Mouse (Mus musculus) heart, embryonic 13.5 days (tissue): Measurements from ENCODE around the gene Zfp277. TPM values are rescaled to one million over a fixed set of nuclear protein-coding genes. Genes with fewer than 3 reads are reported as not detected.

Experiments
- ATAC-seq: fragments of 200-750 bp; cut with Nextera tagmentation; 2 replicates; pipeline ENCODE4 v1.8.0; 2017; ENCODE audit warnings: moderate TSS enrichment; ENCODE audit not compliant: insufficient number of reproducible peaks, low FRiP score, low TSS enrichment; ENCODE audit errors: extremely low read depth
- H3K27ac ChIP-seq: fragments of 300-500 bp; sonication (generic); replicated peaks from 2 replicates; pipeline ENCODE4 v1.5.1; 2015; ENCODE audit warnings: moderate library complexity, mild to moderate bottlenecking, inconsistent platforms
- H3K27me3 ChIP-seq: fragments of 300-500 bp; sonication (generic); replicated peaks from 2 replicates; pipeline ENCODE4 v1.6.1; 2015; ENCODE audit warnings: mild to moderate bottlenecking, inconsistent platforms
- H3K36me3 ChIP-seq: fragments of 300-500 bp; sonication (generic); 2 replicates; pipeline ENCODE4 v1.6.1; 2015; ENCODE audit warnings: mild to moderate bottlenecking, inconsistent platforms
- H3K4me1 ChIP-seq: fragments of 300-500 bp; sonication (generic); 2 replicates; pipeline ENCODE4 v1.6.1; 2015; ENCODE audit warnings: inconsistent platforms
- H3K4me2 ChIP-seq: fragments of 300-500 bp; sonication (generic); 2 replicates; pipeline ENCODE4 v1.6.1; 2015; ENCODE audit warnings: inconsistent platforms, mild to moderate bottlenecking, moderate library complexity
- H3K4me3 ChIP-seq: fragments of 300-500 bp; sonication (generic); 2 replicates; pipeline ENCODE4 v1.5.1; 2015; ENCODE audit warnings: moderate library complexity, mild to moderate bottlenecking, inconsistent platforms
- H3K9ac ChIP-seq: fragments of 300-500 bp; sonication (generic); 2 replicates; pipeline ENCODE4 v1.6.1; 2015; ENCODE audit warnings: inconsistent platforms, mild to moderate bottlenecking, moderate library complexity
- H3K9me3 ChIP-seq: fragments of 300-500 bp; sonication (generic); 2 replicates; pipeline ENCODE4 v1.6.1; 2016; ENCODE audit warnings: inconsistent platforms
- WGBS: fragments of 180-500 bp; shearing (Covaris S2); methylation state at CpG from one replicate; pipeline ENCODE4 v1.1.7; 2015; ENCODE audit warnings: mixed read lengths; 5-methylcytosine and 5-hydroxymethylcytosine counted together
- polyA plus RNA-seq: library from polyadenylated mRNA; unstranded; fragments of >200 nt; fragmentation: Nextera tagmentation; extraction: Ambion mirVana; gene quantifications from 2 replicates; pipeline ENCODE4 v1.2.1, GENCODE M21; 2015

Zfp277 gene
- polyA plus RNA-seq, 1 experiment from 2014 or later = 27.8 TPM

DNA sequence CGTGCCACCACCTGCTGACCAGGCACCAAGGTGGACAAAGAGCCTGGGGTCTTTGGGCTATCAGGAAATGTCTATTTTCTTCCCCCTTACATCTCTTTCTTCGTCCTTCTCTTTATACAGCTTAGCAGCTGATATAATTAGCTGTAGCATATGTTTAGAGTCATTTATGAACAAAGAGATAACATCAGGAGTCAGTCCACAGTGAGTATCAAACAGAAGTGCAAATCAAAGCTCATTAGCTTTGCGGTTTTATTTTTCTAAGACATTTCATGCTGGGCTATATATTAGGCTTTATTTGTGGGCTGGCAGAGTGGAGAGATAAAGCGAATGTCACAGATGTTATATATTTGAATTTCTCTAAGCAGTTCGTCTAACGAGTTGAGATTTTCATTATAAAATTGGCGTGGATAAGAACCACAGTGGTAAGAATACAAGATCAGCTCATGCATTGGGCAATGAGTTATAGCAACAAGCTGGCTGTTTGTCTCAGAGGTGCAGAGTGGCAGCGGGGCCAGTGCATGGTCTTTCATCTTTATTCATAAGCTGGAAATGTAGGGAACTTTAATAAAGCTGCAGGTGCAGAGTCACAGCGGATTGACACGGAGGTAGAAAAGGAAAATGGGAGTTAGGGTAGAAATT is 98.5 kb downstream of the Zfp277 start:
- Histone ChIP-seq H3K4me1 (peaks cover 6% of the 10 kb centered on the region), H3K4me3 (no peak overlapping the region), H3K27ac (no peak overlapping the region), H3K4me2 (no peak overlapping the region), H3K27me3 (no peaks in the 10 kb centered on the region), H3K9me3 (no peaks in the 10 kb centered on the region), H3K9ac (no peak overlapping the region), H3K36me3 (peaks cover 12% of the 10 kb centered on the region)
- 82% methylated on average over 10 of the region's 10 CpGs for WGBS
- no peak for ATAC-seq

DNA sequence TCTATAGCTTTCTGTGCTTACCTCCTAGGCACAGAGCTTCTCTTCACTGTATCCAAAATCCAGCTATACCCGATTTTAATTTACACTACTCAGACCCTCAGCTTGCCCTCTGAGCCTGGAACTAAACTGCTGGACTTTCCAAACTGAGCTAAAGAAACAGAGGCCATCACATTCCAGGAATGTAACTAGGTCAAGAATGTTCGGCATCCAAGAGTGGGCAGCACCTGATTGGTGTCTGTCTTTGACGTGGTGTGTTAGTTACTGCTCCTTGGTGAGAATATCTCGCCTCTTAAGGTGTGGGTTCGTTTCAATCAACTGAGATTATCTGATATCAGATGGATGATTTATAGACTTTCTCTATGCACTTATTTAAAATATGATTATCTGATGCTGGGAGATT is 104.3 kb downstream of the Zfp277 start:
- H3K4me1 ChIP-seq = peaks cover 45% of the 10 kb centered on the region
- no peak overlapping the region for H3K4me3 ChIP-seq
- H3K36me3 ChIP-seq = no peaks in the 10 kb centered on the region
- H3K27ac ChIP-seq = peak overlapping the region; percentile 59; the same call in 1 of the 2 replicates
- peak overlapping the region; percentile 31; the same call in 1 of the 2 replicates for H3K4me2 ChIP-seq
- no peak overlapping the region for H3K9ac ChIP-seq
- ATAC-seq = no peak
- no peaks in the 10 kb centered on the region for H3K27me3 ChIP-seq
- H3K9me3 ChIP-seq = no peaks in the 10 kb centered on the region
- 29% methylated on average over 5 of the region's 5 CpGs for WGBS

DNA sequence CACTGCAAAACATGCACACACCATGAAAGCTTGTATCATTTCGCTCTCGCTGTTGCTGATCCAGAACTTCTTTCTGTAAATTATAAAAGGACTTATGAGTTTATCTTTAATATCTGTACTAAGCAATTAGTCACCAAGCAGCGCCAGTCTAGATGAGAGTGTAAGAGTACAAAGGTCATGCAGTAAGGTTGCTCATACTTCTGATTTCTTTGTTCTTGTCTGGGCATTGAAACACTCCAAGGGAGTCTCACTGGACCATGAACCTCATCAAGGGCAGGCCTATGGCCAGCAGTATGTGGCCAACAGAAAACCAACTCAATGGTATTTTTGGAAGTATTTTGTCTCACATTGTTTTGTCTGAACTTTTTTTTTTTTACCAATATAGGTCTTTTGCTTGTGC is 110.4 kb downstream of the Zfp277 start:
- no peak overlapping the region for H3K4me2 ChIP-seq
- no peak for ATAC-seq
- H3K4me3 ChIP-seq = no peak overlapping the region
- no peaks in the 10 kb centered on the region for H3K9me3 ChIP-seq
- no peaks in the 10 kb centered on the region for H3K27me3 ChIP-seq
- H3K9ac ChIP-seq = no peak overlapping the region
- peaks cover 22% of the 10 kb centered on the region for H3K4me1 ChIP-seq
- peaks cover 11% of the 10 kb centered on the region for H3K36me3 ChIP-seq
- no peak overlapping the region for H3K27ac ChIP-seq
- 89% methylated on average over 3 of the region's 3 CpGs for WGBS

DNA sequence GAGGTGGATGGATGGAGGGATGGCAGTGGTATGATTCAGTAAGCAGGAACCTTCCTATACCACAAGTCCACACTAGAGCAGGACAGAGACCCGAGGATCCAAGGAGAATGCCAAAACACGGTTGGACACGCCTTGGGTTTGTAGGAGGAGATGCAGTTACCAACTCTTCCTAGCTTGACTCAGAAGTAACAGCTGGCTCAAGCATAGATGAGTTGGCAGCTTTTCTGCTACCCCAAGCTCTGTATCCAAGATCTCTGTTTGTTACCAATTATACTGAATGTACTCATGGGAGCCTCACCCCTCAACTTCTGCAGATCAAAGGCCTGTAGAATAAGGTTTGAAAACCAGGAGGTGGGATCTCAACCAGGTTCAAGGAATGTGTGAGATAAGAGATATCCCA is 114.2 kb downstream of the Zfp277 start:
- Histone ChIP-seq H3K27me3 (no peaks in the 10 kb centered on the region), H3K4me1 (peaks cover 6% of the 10 kb centered on the region), H3K9me3 (no peaks in the 10 kb centered on the region), H3K4me2 (no peak overlapping the region), H3K36me3 (peaks cover 14% of the 10 kb centered on the region), H3K9ac (no peak overlapping the region), H3K27ac (no peak overlapping the region), H3K4me3 (no peak overlapping the region)
- WGBS = 96% methylated on average over 3 of the region's 3 CpGs
- ATAC-seq = no peak

DNA sequence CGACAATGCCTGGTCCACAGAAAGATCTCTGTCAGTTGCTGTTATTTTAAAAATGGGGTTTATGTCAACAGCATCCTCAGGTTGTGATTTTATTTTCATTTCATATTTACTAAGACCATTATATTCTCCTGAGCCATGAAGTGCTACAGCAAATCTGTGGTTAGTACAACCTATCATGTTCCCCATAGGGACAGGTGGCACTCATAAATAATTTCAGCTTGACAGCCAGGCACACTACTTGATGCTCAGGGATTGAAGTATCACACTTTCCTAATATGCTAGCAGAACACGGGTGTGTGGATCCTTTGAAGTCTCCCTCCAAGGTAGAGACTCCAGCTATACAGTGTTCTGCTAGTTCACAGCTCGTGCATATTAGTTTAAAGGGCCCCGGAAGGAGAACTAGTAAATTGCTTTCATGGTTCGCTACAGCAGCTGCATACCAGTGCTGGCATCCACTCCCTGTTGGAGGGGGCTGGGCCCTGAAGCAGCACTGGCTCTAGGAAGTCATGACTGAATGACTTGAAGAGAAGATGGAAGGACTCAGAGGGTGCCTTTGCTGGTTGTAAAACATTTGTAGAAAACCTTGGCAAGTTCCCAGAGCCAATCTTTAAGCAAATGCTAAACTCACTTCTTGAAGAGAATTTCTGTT is 118.6 kb downstream of the Zfp277 start:
- no peak overlapping the region for H3K4me3 ChIP-seq
- H3K4me2 ChIP-seq = no peak overlapping the region
- H3K27ac ChIP-seq = no peak overlapping the region
- H3K9me3 ChIP-seq = no peaks in the 10 kb centered on the region
- WGBS = 56% methylated on average over 5 of the region's 5 CpGs
- peaks cover 16% of the 10 kb centered on the region for H3K36me3 ChIP-seq
- H3K27me3 ChIP-seq = no peaks in the 10 kb centered on the region
- H3K4me1 ChIP-seq = peaks cover 6% of the 10 kb centered on the region
- no peak overlapping the region for H3K9ac ChIP-seq
- no peak for ATAC-seq

DNA sequence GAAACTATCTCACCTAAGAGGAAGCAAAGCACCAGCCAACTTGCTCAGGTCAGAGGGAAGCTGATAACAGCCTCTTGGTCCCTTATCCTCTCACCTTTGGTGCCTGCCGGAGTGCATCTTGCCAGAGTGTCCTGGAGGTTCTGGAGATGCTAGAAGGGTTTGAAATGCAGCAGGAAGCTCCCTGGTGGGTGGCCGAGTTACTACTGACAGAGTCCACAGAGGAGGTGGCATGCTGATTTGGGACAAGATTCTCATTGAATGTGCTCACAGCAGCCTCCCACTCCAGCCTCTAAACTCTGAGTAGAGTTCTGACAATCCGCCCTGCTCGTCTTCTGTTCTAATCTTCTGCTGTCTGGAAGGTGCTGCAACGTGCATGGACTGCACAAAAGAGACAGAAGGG is 120.1 kb downstream of the Zfp277 start:
- Histone ChIP-seq H3K27ac (no peak overlapping the region), H3K9ac (no peak overlapping the region), H3K4me1 (peaks cover 6% of the 10 kb centered on the region), H3K27me3 (no peaks in the 10 kb centered on the region), H3K9me3 (no peaks in the 10 kb centered on the region), H3K4me3 (no peak overlapping the region), H3K4me2 (no peak overlapping the region), H3K36me3 (peaks cover 21% of the 10 kb centered on the region)
- no peak for ATAC-seq
- 72% methylated on average over 5 of the region's 5 CpGs for WGBS

DNA sequence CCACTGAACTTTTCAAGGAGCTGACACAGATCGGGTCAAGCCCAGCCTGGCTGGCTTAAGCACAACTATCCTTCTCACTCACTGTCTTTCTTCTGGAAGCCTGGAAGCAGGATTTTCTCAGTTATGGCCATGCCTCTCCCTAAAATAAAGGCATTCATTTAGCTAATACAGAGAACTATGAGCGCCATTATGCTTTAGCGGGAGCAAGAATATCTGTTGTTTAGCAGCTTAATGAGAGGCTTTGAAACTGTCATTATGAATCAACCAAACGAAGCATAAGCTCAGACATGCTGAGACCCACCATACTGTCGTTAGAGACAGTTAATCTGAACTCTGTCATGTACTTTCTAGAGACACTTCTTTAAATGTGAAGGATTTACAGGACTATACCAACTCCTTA is 120.9 kb downstream of the Zfp277 start:
- Histone ChIP-seq H3K9ac (no peak overlapping the region), H3K4me1 (peaks cover 6% of the 10 kb centered on the region), H3K27me3 (no peaks in the 10 kb centered on the region), H3K4me2 (no peak overlapping the region), H3K36me3 (peaks cover 29% of the 10 kb centered on the region), H3K4me3 (no peak overlapping the region), H3K27ac (no peak overlapping the region), H3K9me3 (no peaks in the 10 kb centered on the region)
- no peak for ATAC-seq
- WGBS = 84% methylated on average over 5 of the region's 5 CpGs

DNA sequence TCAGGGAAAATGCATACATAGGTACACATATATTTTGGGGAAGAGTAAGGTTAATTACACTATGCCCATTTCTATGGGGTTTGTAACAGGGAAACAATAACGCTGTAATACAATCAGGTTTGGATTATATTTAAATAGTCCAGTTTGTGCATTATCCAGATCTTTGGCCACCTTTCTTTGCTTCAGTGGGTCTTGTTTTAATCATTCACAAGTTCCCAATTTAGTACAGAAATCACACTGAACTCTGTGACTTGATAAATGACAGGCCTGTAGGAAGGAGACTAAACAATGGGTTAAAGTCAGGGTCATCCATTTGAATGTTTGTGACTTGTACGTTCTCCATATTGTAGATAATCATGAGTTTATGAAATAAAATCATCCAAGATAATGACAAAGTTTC is 130.6 kb downstream of the Zfp277 start:
- 62% methylated on average over 2 of the region's 2 CpGs for WGBS

DNA sequence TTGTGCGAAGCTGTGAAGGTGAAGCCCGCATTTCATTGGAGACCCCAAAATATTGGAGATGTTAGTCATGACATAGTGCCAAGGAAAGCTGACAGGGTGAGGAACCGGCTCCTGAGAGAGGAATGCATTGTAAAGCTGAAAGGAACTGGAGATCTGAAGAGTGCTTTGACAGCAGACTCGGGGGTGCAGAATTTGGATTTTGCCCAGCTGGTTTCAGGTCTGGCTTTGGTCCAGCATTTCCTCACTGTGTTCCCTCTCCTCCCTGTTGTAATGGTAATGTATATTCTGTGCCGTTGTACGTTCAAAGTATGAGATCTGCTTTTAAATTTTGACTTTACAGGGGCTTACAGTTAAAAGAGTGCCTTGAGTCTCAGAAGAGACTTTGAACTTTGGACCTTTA is 141.7 kb downstream of the Zfp277 start:
- no peaks in the 10 kb centered on the region for H3K36me3 ChIP-seq
- H3K27ac ChIP-seq = no peak overlapping the region
- H3K4me2 ChIP-seq = no peak overlapping the region
- WGBS = 49% methylated on average over 6 of the region's 6 CpGs
- no peaks in the 10 kb centered on the region for H3K9me3 ChIP-seq
- no peaks in the 10 kb centered on the region for H3K27me3 ChIP-seq
- ATAC-seq = no peak
- H3K4me3 ChIP-seq = no peak overlapping the region
- H3K4me1 ChIP-seq = peaks cover 18% of the 10 kb centered on the region
- H3K9ac ChIP-seq = no peak overlapping the region

More for the DNA sequence above, 130.6 kb downstream of the Zfp277 start:
- H3K4me1 ChIP-seq = no peaks in the 10 kb centered on the region
- no peak overlapping the region for H3K9ac ChIP-seq
- H3K9me3 ChIP-seq = no peaks in the 10 kb centered on the region
- no peak overlapping the region for H3K27ac ChIP-seq
- peaks cover 20% of the 10 kb centered on the region for H3K36me3 ChIP-seq
- ATAC-seq = no peak
- no peaks in the 10 kb centered on the region for H3K27me3 ChIP-seq
- no peak overlapping the region for H3K4me2 ChIP-seq
- H3K4me3 ChIP-seq = no peak overlapping the region

DNA sequence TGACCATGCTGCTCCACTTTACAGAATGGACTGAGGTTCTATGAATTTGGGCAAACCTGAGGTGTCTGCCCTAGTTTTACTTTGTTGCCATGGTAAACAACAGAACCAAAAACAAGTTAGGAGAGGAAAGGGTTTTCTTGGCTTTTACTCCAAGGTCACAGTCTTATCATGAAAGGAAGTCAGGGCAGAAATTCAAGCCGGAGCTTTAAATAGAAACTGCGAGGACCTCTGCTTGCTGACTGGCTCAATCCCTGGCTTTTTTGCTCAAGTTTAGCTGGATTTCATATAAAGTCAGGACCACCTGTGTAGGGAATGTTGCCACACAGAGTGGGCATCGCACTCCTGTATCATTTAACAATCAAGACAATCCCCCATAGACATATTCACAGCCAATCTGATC is 147.1 kb downstream of the Zfp277 start:
- H3K36me3 ChIP-seq = no peaks in the 10 kb centered on the region
- whole genome bisulfite sequencing = 44% methylated on average over 3 of the region's 3 CpGs
- H3K27ac ChIP-seq = no peak overlapping the region
- H3K4me1 ChIP-seq = peaks cover 13% of the 10 kb centered on the region
- H3K9me3 ChIP-seq = no peaks in the 10 kb centered on the region
- H3K4me2 ChIP-seq = no peak overlapping the region
- H3K9ac ChIP-seq = no peak overlapping the region
- H3K4me3 ChIP-seq = no peak overlapping the region
- H3K27me3 ChIP-seq = no peaks in the 10 kb centered on the region
- ATAC-seq = no peak

DNA sequence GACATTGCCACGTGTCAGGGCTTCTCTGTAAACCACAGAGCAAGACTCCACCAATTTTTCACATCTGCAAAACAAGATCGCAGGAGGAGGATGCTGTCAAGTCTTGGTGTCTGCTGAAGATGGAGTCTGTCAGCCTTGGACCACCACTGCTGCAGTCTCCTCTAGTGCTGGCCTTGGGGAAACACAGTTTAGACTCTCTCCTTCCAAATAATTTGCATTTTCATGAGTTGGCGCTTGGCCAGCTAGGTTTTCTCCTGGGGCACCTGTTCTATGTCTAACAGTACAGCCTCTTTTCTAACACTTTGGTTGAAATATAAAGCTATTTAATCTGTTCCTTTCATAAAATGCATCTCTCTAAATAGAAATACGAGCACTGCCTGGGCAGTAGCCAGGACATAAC is 159.2 kb downstream of the Zfp277 start:
- peaks cover 22% of the 10 kb centered on the region for H3K9me3 ChIP-seq
- no peak overlapping the region for H3K4me2 ChIP-seq
- no peak overlapping the region for H3K9ac ChIP-seq
- no peaks in the 10 kb centered on the region for H3K36me3 ChIP-seq
- no peaks in the 10 kb centered on the region for H3K27me3 ChIP-seq
- no peak overlapping the region for H3K27ac ChIP-seq
- no peak for ATAC-seq
- whole genome bisulfite sequencing = 76% methylated on average over 4 of the region's 4 CpGs
- no peak overlapping the region for H3K4me3 ChIP-seq
- H3K4me1 ChIP-seq = no peaks in the 10 kb centered on the region
